Mouse (Mus musculus): Measurements from ENCODE around the gene Ap1s1. TPM values are rescaled to one million over a fixed set of nuclear protein-coding genes. Genes with fewer than 3 reads are reported as not detected.

Ap1s1 gene
- polyA plus RNA-seq, 1 experiment from 2014 or later, result 178 TPM

DNA sequence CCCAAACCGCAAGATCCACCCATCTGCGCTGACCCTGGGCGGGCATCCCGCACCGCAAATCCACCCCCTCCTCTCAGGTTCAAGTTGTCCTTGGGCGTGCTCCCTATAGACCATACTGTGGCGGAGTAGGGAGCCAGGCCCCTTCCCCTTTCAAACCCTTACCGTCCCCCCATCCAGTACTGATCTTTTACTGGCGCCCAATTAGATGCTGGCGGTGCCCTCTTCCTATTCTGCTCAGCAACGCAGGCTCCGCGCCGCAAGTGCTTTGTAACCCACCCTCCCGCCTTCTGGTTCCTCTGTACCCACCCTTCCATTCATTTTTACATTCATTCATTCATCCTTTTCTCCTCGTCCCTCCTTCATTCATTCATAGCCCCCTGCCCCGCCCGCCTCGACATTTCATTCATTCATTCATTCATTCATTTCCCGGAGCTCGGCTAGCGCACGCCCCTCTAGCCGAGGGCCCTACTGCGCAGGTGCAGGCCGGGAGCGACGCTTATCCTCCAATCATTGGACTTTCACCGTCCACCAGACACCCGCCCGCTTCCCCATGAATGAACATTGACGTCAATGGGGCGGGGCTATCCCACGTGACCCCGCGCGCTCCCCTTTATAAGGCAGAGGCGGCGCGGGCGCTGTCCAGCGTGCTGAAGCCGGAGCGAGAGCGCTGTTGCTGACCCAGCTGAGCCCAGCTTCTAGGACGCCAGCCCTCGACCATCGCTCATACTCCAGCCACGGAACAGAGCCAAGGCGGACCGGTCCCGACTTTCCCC lies 16.1 kb downstream of the Ap1s1 start:
- H3K27me3 ChIP-seq (replicated peaks; ENCODE audit: low read depth, poor library complexity, severe bottlenecking), result peaks cover 98% of the 10 kb centered on the region
- peak overlapping the region; percentile 58 for H3K4me3 ChIP-seq
- peaks cover under 1% of the 10 kb centered on the region; the same call in 1 of the 2 replicates for H3K36me3 ChIP-seq (replicated peaks)
- H3K4me1 ChIP-seq, result peaks cover 54% of the 10 kb centered on the region
- H3K9me3 ChIP-seq, result no peaks in the 10 kb centered on the region
- H3K27ac ChIP-seq (replicated peaks), result no peak overlapping the region
- under 1% methylated on average over 52 of the region's 52 CpGs for WGBS
- DNase-seq (ENCODE audit: low spot score), result peak; percentile 98

DNA sequence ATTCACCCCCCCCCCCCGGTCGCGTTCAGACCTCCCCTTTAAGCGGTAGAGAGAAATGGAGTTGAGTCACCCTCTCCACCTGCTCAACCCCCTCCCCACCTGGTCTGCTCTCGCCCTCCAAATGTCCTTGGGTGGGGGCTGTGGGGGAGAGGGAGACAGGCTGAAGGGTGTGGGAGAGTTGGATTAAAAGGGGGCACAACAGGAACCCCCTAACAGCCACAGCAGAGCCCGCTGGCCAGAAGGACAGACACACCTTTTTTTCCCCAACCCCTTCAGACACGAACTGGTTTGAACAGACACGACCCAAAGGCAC lies 16.7 kb downstream of the Ap1s1 start:
- WGBS, result 0% methylated on average over 8 of the region's 8 CpGs
- Histone ChIP-seq H3K36me3 (replicated peaks) (no peaks in the 10 kb centered on the region), H3K9me3 (no peaks in the 10 kb centered on the region), H3K4me3 (peak overlapping the region; percentile 58), H3K4me1 (peaks cover 59% of the 10 kb centered on the region), H3K27ac (replicated peaks) (no peak overlapping the region), H3K27me3 (replicated peaks; ENCODE audit: low read depth, poor library complexity, severe bottlenecking) (peaks cover 100% of the 10 kb centered on the region)
- no peak for DNase-seq (ENCODE audit: low spot score)

DNA sequence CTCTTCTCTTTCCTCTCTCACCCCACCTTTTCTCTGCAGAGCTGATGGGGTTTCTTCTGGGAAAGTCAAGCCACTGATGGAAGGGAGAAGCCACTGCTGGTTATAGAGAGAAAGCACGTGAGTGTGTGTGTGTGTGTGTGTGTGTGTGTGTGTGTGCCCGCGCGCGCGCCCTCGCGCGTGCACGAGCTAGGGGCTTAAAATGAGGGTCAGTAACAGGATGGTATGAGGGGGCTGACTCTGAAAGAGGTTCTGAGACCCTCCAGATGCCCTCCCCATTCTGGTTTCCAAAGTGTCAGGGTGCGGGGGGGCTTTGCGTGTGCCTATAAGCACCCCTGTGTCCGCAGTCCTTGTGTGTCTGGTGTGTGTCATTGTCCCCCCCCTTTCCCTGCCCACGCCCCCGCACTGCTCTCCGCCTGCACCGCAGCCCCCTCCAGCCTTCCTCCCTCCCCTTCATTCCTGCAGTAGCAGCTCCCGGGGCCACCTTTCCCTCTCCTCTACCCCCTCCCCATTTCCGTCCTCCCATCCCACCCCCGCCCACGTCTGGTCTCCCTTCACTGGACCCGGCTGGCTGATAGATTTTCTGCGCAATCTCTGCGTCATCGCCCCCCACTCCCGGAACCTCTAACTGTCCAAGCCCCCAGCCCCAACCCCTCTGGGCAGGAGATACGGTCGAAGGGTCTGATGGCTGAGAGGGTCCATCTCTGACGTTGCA lies 17.2 kb downstream of the Ap1s1 start:
- WGBS, result 2% methylated on average over 28 of the region's 29 CpGs
- H3K4me3 ChIP-seq, result peak overlapping the region; percentile 58; the same call in 1 of the 2 replicates
- peaks cover 100% of the 10 kb centered on the region for H3K27me3 ChIP-seq (replicated peaks; ENCODE audit: low read depth, poor library complexity, severe bottlenecking)
- no peak for DNase-seq (ENCODE audit: low spot score)
- no peaks in the 10 kb centered on the region for H3K36me3 ChIP-seq (replicated peaks)
- no peaks in the 10 kb centered on the region for H3K9me3 ChIP-seq
- H3K27ac ChIP-seq (replicated peaks), result no peak overlapping the region
- peaks cover 59% of the 10 kb centered on the region for H3K4me1 ChIP-seq

DNA sequence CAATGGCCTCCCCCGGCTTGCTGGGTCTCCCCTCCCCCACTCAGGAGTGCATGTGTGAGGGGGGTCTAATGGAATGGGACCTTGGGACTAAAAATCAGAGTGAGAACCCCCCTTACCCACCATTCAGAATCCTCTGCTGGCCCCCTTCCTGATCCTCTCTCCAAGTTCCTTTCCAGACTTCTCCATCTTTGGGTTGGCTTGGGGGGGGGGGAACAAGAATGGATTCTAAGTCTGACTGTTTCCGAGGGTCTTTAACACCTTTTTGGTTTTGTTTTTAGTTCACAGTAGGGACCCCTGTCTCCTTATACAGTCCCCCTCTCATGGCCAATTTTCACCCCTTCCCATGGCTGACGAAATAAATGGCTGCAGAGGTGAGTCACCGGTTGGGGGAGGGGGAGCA lies 19.8 kb downstream of the Ap1s1 start, which contains the start of gene Vgf:
Gene Vgf, plus strand, starts transcription at position 301 of the 400 bp plus-strand sequence.
- Histone ChIP-seq H3K36me3 (replicated peaks) (no peaks in the 10 kb centered on the region), H3K4me3 (peak within 1 kb of the TSS; percentile 25; the same call in 1 of the 2 replicates)
- WGBS, result 31% methylated on average over 4 of the region's 4 CpGs

DNA sequence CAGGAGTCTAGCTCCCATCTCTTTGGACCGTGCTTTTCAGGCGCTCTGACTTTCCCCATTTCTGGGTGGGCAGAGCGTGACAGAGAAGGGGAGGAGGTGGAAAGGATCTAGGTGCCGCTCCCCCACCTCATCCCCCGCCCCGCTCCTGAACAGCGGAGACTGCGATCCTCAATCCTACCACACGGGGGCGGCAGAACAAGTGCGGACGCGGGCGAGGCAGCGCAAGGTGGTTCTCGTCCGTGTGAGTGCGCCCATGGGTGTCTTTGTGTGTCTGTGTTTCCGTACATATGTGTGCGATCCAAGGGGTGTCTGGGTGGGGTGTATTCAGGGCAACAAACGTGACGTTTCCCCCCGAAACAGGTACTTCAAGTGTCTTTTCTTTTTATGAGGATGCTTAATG lies 20.8 kb downstream of the Ap1s1 start:
- Histone ChIP-seq H3K9me3 (no peaks in the 10 kb centered on the region), H3K36me3 (replicated peaks) (no peaks in the 10 kb centered on the region), H3K27me3 (replicated peaks; ENCODE audit: low read depth, poor library complexity, severe bottlenecking) (peaks cover 64% of the 10 kb centered on the region), H3K4me1 (peaks cover 26% of the 10 kb centered on the region), H3K27ac (replicated peaks) (no peak overlapping the region), H3K4me3 (peak overlapping the region; percentile 25; the same call in 1 of the 2 replicates)
- peak; percentile 84 for DNase-seq (ENCODE audit: low spot score)
- 1% methylated on average over 23 of the region's 23 CpGs for WGBS

More for the DNA sequence above, 19.8 kb downstream of the Ap1s1 start, which contains the start of gene Vgf:
- peaks cover 35% of the 10 kb centered on the region for H3K4me1 ChIP-seq
- no peak for DNase-seq (ENCODE audit: low spot score)
- peaks cover 74% of the 10 kb centered on the region for H3K27me3 ChIP-seq (replicated peaks; ENCODE audit: low read depth, poor library complexity, severe bottlenecking)
- H3K9me3 ChIP-seq, result no peaks in the 10 kb centered on the region
- H3K27ac ChIP-seq (replicated peaks), result no peak within 1 kb of the TSS

- no peaks in the 10 kb centered on the region for H3K9me3 ChIP-seq
- H3K36me3 ChIP-seq (replicated peaks), result no peaks in the 10 kb centered on the region
- 48% methylated on average over 3 of the region's 3 CpGs for WGBS
- H3K4me1 ChIP-seq, result peaks cover 20% of the 10 kb centered on the region
- H3K27me3 ChIP-seq (replicated peaks; ENCODE audit: low read depth, poor library complexity, severe bottlenecking), result peaks cover 56% of the 10 kb centered on the region
- H3K27ac ChIP-seq (replicated peaks), result no peak overlapping the region
- no peak for DNase-seq (ENCODE audit: low spot score)
- H3K4me3 ChIP-seq, result no peak overlapping the region
Observed at GRCm38 (mm10) chr5:137024318-137024717, 21.6 kb downstream of the Ap1s1 start.

- Histone ChIP-seq H3K9me3 (0 out of 2 replicates have a peak, but pooled peaks cover 2% of the 10 kb centered on the region), H3K4me3 (no peak overlapping the region), H3K36me3 (replicated peaks) (no peaks in the 10 kb centered on the region), H3K27ac (replicated peaks) (no peak overlapping the region), H3K4me1 (no peaks in the 10 kb centered on the region), H3K27me3 (replicated peaks; ENCODE audit: low read depth, poor library complexity, severe bottlenecking) (no peaks in the 10 kb centered on the region)
- no peak for DNase-seq (ENCODE audit: low spot score)
- WGBS, result 90% methylated on average over 3 of the region's 3 CpGs
Observed at GRCm38 (mm10) chr5:137015913-137016312, 30.0 kb downstream of the Ap1s1 start.

GRCm38 (mm10) chr5:137012401-137012950 lies 33.5 kb downstream of the Ap1s1 start:
- no peak for DNase-seq (ENCODE audit: low spot score)
- H3K9me3 ChIP-seq, result 0 out of 2 replicates have a peak, but pooled peaks cover 2% of the 10 kb centered on the region
- 82% methylated on average over 15 of the region's 15 CpGs for WGBS
- no peaks in the 10 kb centered on the region for H3K36me3 ChIP-seq (replicated peaks)
- no peaks in the 10 kb centered on the region for H3K4me1 ChIP-seq
- no peak overlapping the region for H3K27ac ChIP-seq (replicated peaks)
- no peaks in the 10 kb centered on the region for H3K27me3 ChIP-seq (replicated peaks; ENCODE audit: low read depth, poor library complexity, severe bottlenecking)
- no peak overlapping the region for H3K4me3 ChIP-seq

DNA sequence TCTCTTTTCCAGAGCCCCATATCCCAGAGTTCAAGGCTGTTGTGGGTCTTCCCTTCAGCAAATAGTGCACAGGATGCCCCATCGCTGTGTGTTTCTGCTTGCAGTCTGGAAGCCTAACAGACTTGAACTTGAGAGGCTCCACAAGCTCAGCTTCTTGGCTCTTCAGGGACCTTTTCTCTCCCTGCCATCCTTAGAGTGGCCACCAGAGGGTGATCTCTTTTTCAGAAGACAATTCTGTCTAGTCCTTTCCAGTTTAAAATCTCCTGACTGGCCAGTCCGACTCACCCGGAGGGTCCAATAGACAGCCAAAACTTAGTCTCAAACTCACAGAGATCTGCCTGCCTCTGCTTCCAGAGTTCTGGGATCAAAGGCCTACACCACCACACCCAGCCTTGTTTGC lies 35.9 kb downstream of the Ap1s1 start:
- H3K27me3 ChIP-seq (replicated peaks; ENCODE audit: low read depth, poor library complexity, severe bottlenecking), result no peaks in the 10 kb centered on the region
- peak; percentile 61 for DNase-seq (ENCODE audit: low spot score)
- H3K4me1 ChIP-seq, result no peaks in the 10 kb centered on the region
- H3K9me3 ChIP-seq, result no peaks in the 10 kb centered on the region
- H3K27ac ChIP-seq (replicated peaks), result no peak overlapping the region
- H3K4me3 ChIP-seq, result no peak overlapping the region
- WGBS, result 42% methylated on average over 3 of the region's 3 CpGs
- H3K36me3 ChIP-seq (replicated peaks), result no peaks in the 10 kb centered on the region

DNA sequence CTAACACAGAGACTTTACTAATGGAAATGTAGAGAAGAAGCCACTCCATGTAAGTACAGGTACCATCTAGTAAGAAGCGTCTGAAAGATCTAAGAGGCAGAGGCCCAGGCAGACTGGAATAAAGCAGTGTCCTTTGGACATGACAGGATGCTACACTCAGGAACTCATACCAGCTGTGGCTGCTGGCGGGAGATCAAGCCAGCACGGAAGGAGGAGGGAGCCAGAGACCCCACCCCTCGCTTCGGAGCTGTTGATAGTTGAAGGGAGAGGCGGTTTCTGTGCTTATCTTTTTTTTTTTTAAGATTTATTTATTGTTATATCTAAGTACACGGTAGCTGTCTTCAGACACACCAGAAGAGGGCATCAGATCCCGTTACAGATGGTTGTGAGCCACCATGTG lies 38.7 kb downstream of the Ap1s1 start:
- Histone ChIP-seq H3K36me3 (replicated peaks) (no peaks in the 10 kb centered on the region), H3K27ac (replicated peaks) (no peak overlapping the region), H3K4me3 (no peak overlapping the region), H3K9me3 (no peaks in the 10 kb centered on the region), H3K27me3 (replicated peaks; ENCODE audit: low read depth, poor library complexity, severe bottlenecking) (no peaks in the 10 kb centered on the region), H3K4me1 (no peaks in the 10 kb centered on the region)
- WGBS, result 65% methylated on average over 8 of the region's 8 CpGs
- no peak for DNase-seq (ENCODE audit: low spot score)

DNA sequence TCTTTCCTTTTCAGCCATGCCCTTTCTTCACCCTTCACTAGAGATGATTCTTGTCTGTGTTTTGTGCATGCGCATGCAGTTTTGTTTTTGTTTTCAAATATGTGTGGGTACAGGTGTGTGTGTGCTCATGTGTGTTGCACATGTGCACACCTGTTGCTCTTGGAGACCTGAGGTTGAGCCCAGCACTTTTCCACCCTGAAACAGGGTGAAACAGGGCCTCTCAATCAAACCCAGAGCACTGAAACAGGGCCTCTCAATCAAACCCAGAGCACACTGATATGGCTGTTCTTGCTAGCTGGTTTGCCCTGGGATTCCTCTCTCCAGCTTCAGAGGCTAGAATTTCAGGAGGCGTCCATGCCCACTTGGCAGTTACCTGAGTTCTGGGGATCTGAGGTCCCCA lies 45.3 kb downstream of the Ap1s1 start:
- 84% methylated on average over 2 of the region's 2 CpGs for WGBS
- Histone ChIP-seq H3K4me3 (no peak overlapping the region), H3K4me1 (peaks cover 23% of the 10 kb centered on the region), H3K27ac (replicated peaks) (no peak overlapping the region), H3K27me3 (replicated peaks; ENCODE audit: low read depth, poor library complexity, severe bottlenecking) (no peaks in the 10 kb centered on the region), H3K36me3 (replicated peaks) (peaks cover 10% of the 10 kb centered on the region), H3K9me3 (no peaks in the 10 kb centered on the region)
- peak; percentile 40 for DNase-seq (ENCODE audit: low spot score)

GRCm38 (mm10) chr5:136999449-136999848 lies 46.5 kb downstream of the Ap1s1 start:
- H3K4me1 ChIP-seq, result peaks cover 23% of the 10 kb centered on the region
- no peaks in the 10 kb centered on the region for H3K27me3 ChIP-seq (replicated peaks; ENCODE audit: low read depth, poor library complexity, severe bottlenecking)
- 68% methylated on average over 5 of the region's 5 CpGs for WGBS
- DNase-seq (ENCODE audit: low spot score), result no peak
- H3K27ac ChIP-seq (replicated peaks), result no peak overlapping the region
- H3K4me3 ChIP-seq, result no peak overlapping the region
- peaks cover 22% of the 10 kb centered on the region for H3K36me3 ChIP-seq (replicated peaks)
- H3K9me3 ChIP-seq, result no peaks in the 10 kb centered on the region

All from embryonic facial prominence, embryonic 10.5 days (tissue).